Mouse (Mus musculus) MEL (cell line): Measurements from ENCODE around the gene Wfikkn2. TPM values are rescaled to one million over a fixed set of nuclear protein-coding genes. Genes with fewer than 3 reads are reported as not detected.
A peak's percentile ranks its signal among the peaks of the same experiment; 100 is the strongest.

Experiments used
- DNase-seq: peaks from one replicate; pipeline ENCODE4 v3.0.0; 2011; ENCODE audit warnings: low read depth, low spot score
- H3K27ac ChIP-seq: 2 replicates; pipeline ENCODE4 v1.5.1; 2012; ENCODE audit warnings: low read depth, mild to moderate bottlenecking, control low read depth, low read length, moderate library complexity; ENCODE audit not compliant: control insufficient read depth
- H3K27me3 ChIP-seq, 2 experiments: fragments of 150-350 bp in 1 of 2; sonication (generic) in 1 of 2; 2 replicates each; pipeline ENCODE4 v1.6.1; 2012; ENCODE audit warnings: low read length in 2 of 2, mild to moderate bottlenecking in 2 of 2, improper control_type of control experiment in 1 of 2, moderate library complexity in 1 of 2; ENCODE audit not compliant: insufficient read depth in 2 of 2, control insufficient read depth in 1 of 2
- H3K36me3 ChIP-seq, 2 experiments: 2 replicates each; pipeline ENCODE4 v1.6.1; 2012 to 2014; ENCODE audit warnings: low read length in 2 of 2, improper control_type of control experiment in 1 of 2, inconsistent platforms in 1 of 2, mild to moderate bottlenecking in 1 of 2; ENCODE audit not compliant: insufficient read depth in 2 of 2, control insufficient read depth in 1 of 2
- H3K4me1 ChIP-seq, 2 experiments: fragments of 150-350 bp in 1 of 2; sonication (generic) in 1 of 2; 2 replicates each; pipeline ENCODE4 v1.6.1; 2012; ENCODE audit warnings: low read length in 2 of 2, improper control_type of control experiment in 1 of 2, mild to moderate bottlenecking in 1 of 2; ENCODE audit not compliant: insufficient read depth in 2 of 2, control insufficient read depth in 1 of 2
- H3K4me3 ChIP-seq, 2 experiments: fragments of 150-350 bp in 1 of 2; sonication (generic) in 1 of 2; 2 replicates each; pipeline ENCODE4 v1.5.1; 2012; ENCODE audit warnings: low read depth in 2 of 2, low read length in 2 of 2, mild to moderate bottlenecking in 2 of 2, moderate library complexity in 2 of 2, control low read depth in 1 of 2, improper control_type of control experiment in 1 of 2; ENCODE audit not compliant: control insufficient read depth in 1 of 2, insufficient read depth in 1 of 2
- H3K79me2 ChIP-seq: 2 replicates; pipeline ENCODE4 v1.6.1; 2012; ENCODE audit warnings: mild to moderate bottlenecking, low read length, moderate library complexity; ENCODE audit not compliant: control insufficient read depth, poor library complexity, insufficient read depth
- H3K9ac ChIP-seq: 2 replicates; pipeline ENCODE4 v1.6.1; 2012; ENCODE audit warnings: low read depth, mild to moderate bottlenecking, control low read depth, low read length, moderate library complexity; ENCODE audit not compliant: control insufficient read depth, poor library complexity, severe bottlenecking
- H3K9me3 ChIP-seq: fragments of 150-350 bp; sonication (generic); replicated peaks from 2 replicates; pipeline ENCODE4 v1.6.1; 2012; ENCODE audit warnings: mild to moderate bottlenecking, low read length, improper control_type of control experiment, moderate library complexity; ENCODE audit not compliant: insufficient read depth
- BHLHE40 ChIP-seq: IDR thresholded peaks from 2 replicates; pipeline ENCODE4 v1.6.1; 2012; ENCODE audit warnings: low read depth, mild to moderate bottlenecking, inconsistent platforms, low read length, improper control_type of control experiment, borderline replicate concordance
- CHD2 ChIP-seq: IDR thresholded peaks from 2 replicates; pipeline ENCODE4 v1.6.1; 2011; ENCODE audit warnings: low read length, improper control_type of control experiment
- E2F4 ChIP-seq: IDR thresholded peaks from 2 replicates; pipeline ENCODE4 v1.6.1; 2011; ENCODE audit warnings: low read depth, low read length, improper control_type of control experiment, borderline replicate concordance
- ELF1 ChIP-seq: IDR thresholded peaks from 2 replicates; pipeline ENCODE4 v1.6.1; 2014; ENCODE audit warnings: low read depth, mild to moderate bottlenecking, inconsistent platforms, low read length, improper control_type of control experiment, moderate library complexity
- EP300 ChIP-seq, 2 experiments: IDR thresholded peaks; 2 replicates each; pipeline ENCODE4 v1.6.1; 2011; ENCODE audit warnings: improper control_type of control experiment in 2 of 2, low read length in 2 of 2, low read depth in 1 of 2, mild to moderate bottlenecking in 1 of 2
- ETS1 ChIP-seq: IDR thresholded peaks from 2 replicates; pipeline ENCODE4 v1.6.1; 2012; ENCODE audit warnings: low read depth, mild to moderate bottlenecking, inconsistent platforms, low read length, improper control_type of control experiment, moderate library complexity
- GATA1 ChIP-seq: IDR thresholded peaks from 2 replicates; pipeline ENCODE4 v1.6.1; 2011; ENCODE audit warnings: low read depth, low read length, improper control_type of control experiment
- KAT2A ChIP-seq: conservative IDR thresholded peaks from 2 replicates; pipeline ENCODE4 v1.6.1; 2012; ENCODE audit warnings: low read depth, low read length, improper control_type of control experiment, inconsistent platforms
- MAX ChIP-seq: IDR thresholded peaks from 2 replicates; pipeline ENCODE4 v1.6.1; 2011; ENCODE audit warnings: low read length, improper control_type of control experiment
- MAZ ChIP-seq: IDR thresholded peaks from 2 replicates; pipeline ENCODE4 v1.6.1; 2012; ENCODE audit warnings: low read depth, mild to moderate bottlenecking, inconsistent platforms, low read length, improper control_type of control experiment
- MYC ChIP-seq: IDR thresholded peaks from 2 replicates; pipeline ENCODE4 v1.6.1; 2011; ENCODE audit warnings: low read depth, mild to moderate bottlenecking, low read length, improper control_type of control experiment, moderate library complexity
- NELFE ChIP-seq: IDR thresholded peaks from 2 replicates; pipeline ENCODE4 v1.6.1; 2011; ENCODE audit warnings: low read depth, low read length, improper control_type of control experiment
- NRF1 ChIP-seq: IDR thresholded peaks from 2 replicates; pipeline ENCODE4 v1.6.1; 2014; ENCODE audit warnings: low read depth, mild to moderate bottlenecking, inconsistent platforms, low read length, improper control_type of control experiment, moderate library complexity; ENCODE audit not compliant: poor library complexity, insufficient read depth, severe bottlenecking
- POLR2AphosphoS2 ChIP-seq: IDR thresholded peaks from 2 replicates; pipeline ENCODE4 v1.6.1; 2011; ENCODE audit warnings: low read length, improper control_type of control experiment
- POLR2AphosphoS5 ChIP-seq: IDR thresholded peaks from 2 replicates; pipeline ENCODE4 v1.6.1; 2012; ENCODE audit warnings: low read depth, borderline replicate concordance, mild to moderate bottlenecking, inconsistent platforms, low read length, moderate library complexity, mixed read lengths
- RCOR1 ChIP-seq: IDR thresholded peaks from 2 replicates; pipeline ENCODE4 v1.6.1; 2012; ENCODE audit warnings: low read depth, mild to moderate bottlenecking, inconsistent platforms, low read length, improper control_type of control experiment
- SIN3A ChIP-seq: IDR thresholded peaks from 2 replicates; pipeline ENCODE4 v1.6.1; 2012; ENCODE audit warnings: low read length, improper control_type of control experiment, inconsistent platforms
- SMC3 ChIP-seq: IDR thresholded peaks from 2 replicates; pipeline ENCODE4 v1.6.1; 2011; ENCODE audit warnings: low read depth, low read length, improper control_type of control experiment
- TAL1 ChIP-seq: IDR thresholded peaks from 2 replicates; pipeline ENCODE4 v1.6.1; 2012; ENCODE audit warnings: mild to moderate bottlenecking, inconsistent platforms, low read length, moderate library complexity, mixed read lengths
- TCF12 ChIP-seq: IDR thresholded peaks from 2 replicates; pipeline ENCODE4 v1.6.1; 2014; ENCODE audit warnings: low read depth, mild to moderate bottlenecking, inconsistent platforms, low read length, improper control_type of control experiment, moderate library complexity
- USF1 ChIP-seq: IDR thresholded peaks from 2 replicates; pipeline ENCODE4 v1.6.1; 2014; ENCODE audit warnings: low read depth, mild to moderate bottlenecking, inconsistent platforms, low read length, improper control_type of control experiment, moderate library complexity
- USF2 ChIP-seq, 2 experiments: IDR thresholded peaks; 2 replicates each; pipeline ENCODE4 v1.6.1; 2011 to 2012; ENCODE audit warnings: improper control_type of control experiment in 2 of 2, low read length in 2 of 2, borderline replicate concordance in 1 of 2, inconsistent platforms in 1 of 2, low read depth in 1 of 2, mild to moderate bottlenecking in 1 of 2; ENCODE audit not compliant: insufficient read depth in 1 of 2
- ZC3H11A ChIP-seq: IDR thresholded peaks from 2 replicates; pipeline ENCODE4 v1.6.1; 2012; ENCODE audit warnings: low read depth, mild to moderate bottlenecking, inconsistent platforms, low read length, improper control_type of control experiment
- ZKSCAN1 ChIP-seq: IDR thresholded peaks from 2 replicates; pipeline ENCODE4 v1.6.1; 2012; ENCODE audit warnings: low read depth, mild to moderate bottlenecking, inconsistent platforms, low read length, improper control_type of control experiment, moderate library complexity
- polyA plus RNA-seq, 2 experiments: library from polyadenylated mRNA; stranded (reverse) in 1 of 2; unstranded in 1 of 2; fragments of >175 nt in 1 of 2; fragments of >200 nt in 1 of 2; gene quantifications; 2 replicates each; pipeline versions ENCODE4 v1.2.1 to v1.2.4; 2012; ENCODE audit warnings: low replicate concordance in 2 of 2, low read depth in 1 of 2; ENCODE audit not compliant: insufficient read length in 2 of 2, insufficient read depth in 1 of 2, missing spikeins in 1 of 2
- total RNA-seq: library from RNA; depleted of rRNA; stranded (reverse); fragments of 300-350 nt; gene quantifications from 2 replicates; pipeline ENCODE4 v1.2.3, GENCODE M21; 2012

Wfikkn2 gene
- total and polyA plus RNA-seq, 3 experiments, result not detected

DNA sequence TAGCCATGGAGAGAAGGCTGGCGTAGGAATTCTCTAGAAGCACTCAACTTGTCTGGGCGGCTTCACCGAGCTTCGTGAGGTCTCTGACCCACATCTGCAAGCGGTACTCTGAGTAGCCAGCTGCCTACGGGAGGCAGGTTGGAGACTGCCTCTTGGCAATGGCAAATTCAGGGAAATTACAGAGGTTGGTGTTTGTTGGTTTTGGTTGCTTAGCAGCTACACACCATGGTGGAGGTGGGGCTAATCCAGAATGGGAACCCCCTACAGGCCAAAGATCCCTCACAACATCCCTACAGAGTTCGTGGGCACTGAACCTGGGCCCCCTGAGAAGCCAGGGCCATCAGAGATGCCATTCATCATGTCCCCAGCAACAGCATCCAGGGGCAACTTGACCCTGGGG, 29.4 kb upstream of the Wfikkn2 start:
- peaks cover 0 to 14% of the 10 kb centered on the region in 2 experiments; a peak in 2 of 4 replicates for H3K36me3 ChIP-seq
- H3K27ac ChIP-seq, result no peak overlapping the region
- TF ChIP-seq POLR2AphosphoS2 (no peak), USF1 (no peak), NELFE (no peak), ZC3H11A (no peak), ETS1 (no peak), USF2 (IDR thresholded peaks at IDR 0.05; ENCODE audit: borderline replicate concordance in 1 of 2, insufficient read depth in 1 of 2, low read depth in 1 of 2, low read length in 2 of 2) (no peak), KAT2A (no peak), MAX (no peak), TAL1 (no peak), SMC3 (no peak), POLR2AphosphoS5 (no peak), RCOR1 (no peak), ELF1 (no peak), MYC (no peak), BHLHE40 (no peak), SIN3A (no peak), EP300 (IDR thresholded peaks at IDR 0.05; ENCODE audit: low read depth in 1 of 2, low read length in 2 of 2) (no peak), CHD2 (no peak), MAZ (no peak)
- H3K79me2 ChIP-seq, result no peaks in the 10 kb centered on the region
- H3K9ac ChIP-seq, result no peak overlapping the region
- no peak overlapping the region for H3K4me3 ChIP-seq
- DNase-seq, result no peak
- H3K9me3 ChIP-seq, result no peaks in the 10 kb centered on the region
- H3K27me3 ChIP-seq, result no peaks in the 10 kb centered on the region
- peaks cover 0 to 16% of the 10 kb centered on the region in 2 experiments; a peak in 3 of 4 replicates for H3K4me1 ChIP-seq

DNA sequence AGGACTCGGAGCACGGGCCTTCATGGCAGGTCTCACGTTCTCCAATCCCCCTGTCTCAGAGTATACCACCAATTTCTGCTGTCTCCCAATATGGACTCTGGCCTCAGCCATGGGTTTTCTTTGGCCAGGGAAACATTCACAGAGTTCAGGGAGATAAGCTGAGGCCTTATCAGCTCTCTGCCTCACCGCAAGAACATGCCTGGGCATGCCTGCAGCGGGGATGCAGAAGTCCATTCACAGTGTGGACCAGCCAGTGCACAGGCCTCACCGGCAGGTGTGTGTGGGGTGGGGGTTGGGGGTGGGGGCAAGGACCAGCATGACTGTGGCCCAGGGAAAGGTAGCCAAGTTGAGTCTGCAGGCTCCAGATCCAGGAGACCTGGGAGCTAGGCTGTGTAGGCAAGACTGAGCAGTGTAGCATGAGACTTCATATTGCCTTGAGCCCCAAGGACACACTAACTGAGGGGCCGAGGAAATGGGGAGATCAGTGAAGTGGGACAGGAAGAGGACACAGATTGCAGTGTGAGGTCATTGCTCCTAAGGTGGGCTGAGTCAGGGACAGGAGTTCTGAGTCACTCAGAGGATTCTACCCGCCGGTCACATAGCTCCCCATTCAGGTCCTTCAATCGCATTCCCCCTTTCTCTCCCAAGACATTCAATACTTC, 28.5 kb upstream of the Wfikkn2 start:
- H3K4me1 ChIP-seq, result peaks cover 0 to 16% of the 10 kb centered on the region in 2 experiments; a peak in 3 of 4 replicates

More for the DNA sequence above, 28.5 kb upstream of the Wfikkn2 start:
- H3K79me2 ChIP-seq, result no peaks in the 10 kb centered on the region
- DNase-seq, result no peak
- no peak overlapping the region for H3K9ac ChIP-seq
- no peak overlapping the region for H3K27ac ChIP-seq
- H3K4me3 ChIP-seq, result no peak overlapping the region
- no peaks in the 10 kb centered on the region for H3K27me3 ChIP-seq
- no peaks in the 10 kb centered on the region for H3K9me3 ChIP-seq
- H3K36me3 ChIP-seq, result peaks cover 0 to 14% of the 10 kb centered on the region in 2 experiments; a peak in 2 of 4 replicates
- TF ChIP-seq TCF12 (peak; percentile 42; the same call in 1 of the 2 replicates), EP300 (IDR thresholded peaks at IDR 0.05; ENCODE audit: low read depth in 1 of 2, low read length in 2 of 2) (peak; percentile 30 to 53; a peak in 3 of 4 replicates), ETS1 (0 out of 2 replicates have a peak, but pooled peaks have one; percentile 21), MAX (no peak), ZKSCAN1 (no peak), BHLHE40 (no peak), E2F4 (no peak), NRF1 (peak; percentile 31; the same call in 1 of the 2 replicates), KAT2A (no peak), GATA1 (peak; percentile 72)
